Mouse (Mus musculus) CH12.LX (cell line): ENCODE measurements around the gene Gramd1b.

Experiments used
- CTCF ChIP-seq, 2 experiments: IDR thresholded peaks in 1 of 2; conservative IDR thresholded peaks in 1 of 2; 2 replicates each; pipeline ENCODE4 v1.5.1; 2011 to 2012; ENCODE audit warnings: low read depth in 2 of 2, low read length in 2 of 2, improper control_type of control experiment in 1 of 2, inconsistent platforms in 1 of 2, mild to moderate bottlenecking in 1 of 2, moderate library complexity in 1 of 2
- KAT2A ChIP-seq: IDR thresholded peaks from 2 replicates; pipeline ENCODE4 v1.6.1; 2012; ENCODE audit warnings: low read length, improper control_type of control experiment, inconsistent platforms; ENCODE audit not compliant: insufficient replicate concordance
- MAFK ChIP-seq: IDR thresholded peaks from 2 replicates; pipeline ENCODE4 v1.6.1; 2011; ENCODE audit warnings: low read length, improper control_type of control experiment; ENCODE audit not compliant: insufficient replicate concordance
- POLR2A ChIP-seq: IDR thresholded peaks from 2 replicates; pipeline ENCODE4 v1.6.1; 2011; ENCODE audit warnings: low read depth, mild to moderate bottlenecking, improper control_type of control experiment, low read length
- TCF12 ChIP-seq: IDR thresholded peaks from 2 replicates; pipeline ENCODE4 v1.6.1; 2014; ENCODE audit warnings: low read depth, mild to moderate bottlenecking, inconsistent platforms, low read length, improper control_type of control experiment

- no peak for TF ChIP-seq CTCF (conservative IDR thresholded peaks at IDR 0.05 in 1 of 2, IDR thresholded peaks at IDR 0.05 in 1 of 2; ENCODE audit: low read depth in 2 of 2, low read length in 2 of 2)
- no peak for TF ChIP-seq TCF12
- TF ChIP-seq MAFK, result no peak
- no peak for TF ChIP-seq KAT2A
- TF ChIP-seq POLR2A, result no peak
Observed at GRCm38 (mm10) chr9:40412246-40412645, 118.9 kb downstream of the Gramd1b start.
